Comparison of ENCODE assay signal across 8 mouse cellular contexts in genomic region chr5:34287001-34287837, GRCm38 (mm10). TPM values are rescaled to one million over a fixed set of nuclear protein-coding genes. Genes with fewer than 3 reads are reported as not detected.
A peak's percentile ranks its signal among the peaks of the same experiment; 100 is the strongest.
DNase-seq lines count a peak whose midpoint lies in the region; ATAC-seq lines count a peak whose summit lies in the region.

No protein-coding gene starts in this region.

- H3K4me3 ChIP-seq in hindbrain, embryonic 13.5 days, result peak overlapping the region; percentile 73
- peak overlapping the region; percentile 74 for H3K4me3 ChIP-seq in midbrain, embryonic 13.5 days (replicated peaks)

- H3K9ac ChIP-seq in hindbrain, embryonic 13.5 days, result peak overlapping the region; percentile 76
- peak overlapping the region; percentile 79 for H3K9ac ChIP-seq in midbrain, embryonic 13.5 days (replicated peaks)

- no peaks in the 10 kb centered on the region for H3K9me3 ChIP-seq in hindbrain, embryonic 13.5 days
- H3K9me3 ChIP-seq in midbrain, embryonic 13.5 days, result no peaks in the 10 kb centered on the region

- H3K27ac ChIP-seq in hindbrain, embryonic 13.5 days, result no peak overlapping the region
- no peak overlapping the region for H3K27ac ChIP-seq in midbrain, embryonic 13.5 days

- no peaks in the 10 kb centered on the region for H3K36me3 ChIP-seq in hindbrain, embryonic 13.5 days
- H3K36me3 ChIP-seq in midbrain, embryonic 13.5 days, result no peaks in the 10 kb centered on the region

- H3K27me3 ChIP-seq in hindbrain, embryonic 13.5 days, result peaks cover 60% of the 10 kb centered on the region
- peaks cover 51% of the 10 kb centered on the region for H3K27me3 ChIP-seq in midbrain, embryonic 13.5 days

- under 1% methylated on average over 54 of the region's 54 CpGs for WGBS in hindbrain, embryonic 13.5 days
- under 1% methylated on average over 54 of the region's 54 CpGs for WGBS in midbrain, embryonic 13.5 days

- no peak for ATAC-seq in hindbrain, embryonic 13.5 days (ENCODE audit: low FRiP score)
- ATAC-seq in midbrain, embryonic 13.5 days, result no peak
- ATAC-seq in CD4-positive, CD25-positive, alpha-beta regulatory T cell, adult 4 months, result no peak

- DNase-seq in kidney, postnatal 10 days, result peak; percentile 16
- DNase-seq in kidney, postnatal 25 days, result no peak
- DNase-seq in ZHBTc4 (ENCODE audit: low read depth, low spot score), result peak; percentile 76
- peak; percentile 72 for DNase-seq in embryo, embryonic 10 days (ENCODE audit: low spot score)
- DNase-seq in urinary bladder, postnatal 36 days (ENCODE audit: low spot score in 2 of 2), result no peak

- peaks cover 25% of the 10 kb centered on the region for H3K4me1 ChIP-seq in hindbrain, embryonic 13.5 days (replicated peaks)
- peaks cover 27% of the 10 kb centered on the region for H3K4me1 ChIP-seq in midbrain, embryonic 13.5 days (replicated peaks)

- H3K4me2 ChIP-seq in hindbrain, embryonic 13.5 days, result peak overlapping the region; percentile 91
- H3K4me2 ChIP-seq in midbrain, embryonic 13.5 days (replicated peaks), result peak overlapping the region; percentile 90

RNA-seq across cellular contexts. Expression of gene Zfyve28, which starts 1.0 kb away (rescaled TPM):
- 4.6 and 5.4 TPM in 2 replicates for polyA plus RNA-seq in hindbrain, embryonic 13.5 days (2015; fragmentation: Nextera tagmentation; extraction: Ambion mirVana)
- 3.7 and 3.8 TPM in 2 replicates for polyA plus RNA-seq in midbrain, embryonic 13.5 days (2015; fragmentation: Nextera tagmentation; extraction: Ambion mirVana)
- polyA plus RNA-seq in CD4-positive, CD25-positive, alpha-beta regulatory T cell, adult 4 months (2017; shearing (Covaris generic)), result 1 to 10 TPM; 4.4 to 4.5 TPM

RNA-seq across cellular contexts. Expression of gene Cfap99, which starts 1.2 kb away (rescaled TPM):
- polyA plus RNA-seq in hindbrain, embryonic 13.5 days (2015; fragmentation: Nextera tagmentation; extraction: Ambion mirVana), result 0.08 TPM in 1 of 2 replicates, not detected in the other
- polyA plus RNA-seq in midbrain, embryonic 13.5 days (2015; fragmentation: Nextera tagmentation; extraction: Ambion mirVana), result not detected in 2 replicates
- polyA plus RNA-seq in CD4-positive, CD25-positive, alpha-beta regulatory T cell, adult 4 months (2017; shearing (Covaris generic)), result not detected

RNA-seq across cellular contexts. Expression of gene Rnf4, which starts 48.9 kb away (rescaled TPM):
- 131 and 140 TPM in 2 replicates for polyA plus RNA-seq in hindbrain, embryonic 13.5 days (2015; fragmentation: Nextera tagmentation; extraction: Ambion mirVana)
- polyA plus RNA-seq in midbrain, embryonic 13.5 days (2015; fragmentation: Nextera tagmentation; extraction: Ambion mirVana), result 136 and 141 TPM in 2 replicates
- polyA plus RNA-seq in CD4-positive, CD25-positive, alpha-beta regulatory T cell, adult 4 months (2017; shearing (Covaris generic)), result 100 to 1,000 TPM; 105 to 132 TPM

Comparison
In these comparisons a context has a peak if more than half of its experiments do, and no peak if none do; other contexts are left out.
1. DNase-seq: peak in kidney, postnatal 10 days (single experiment), ZHBTc4 (single experiment) and embryo, embryonic 10 days (single experiment); none in kidney, postnatal 25 days (0 of 2) and urinary bladder, postnatal 36 days (0 of 2).